Mouse (Mus musculus): Measurements from ENCODE around the gene Naa16. TPM values are rescaled to one million over a fixed set of nuclear protein-coding genes. Genes with fewer than 3 reads are reported as not detected.
A peak's percentile ranks its signal among the peaks of the same experiment; 100 is the strongest.

Naa16 gene
- polyA plus RNA-seq, 1 experiment, result 13.3 TPM

- no peak for DNase-seq (ENCODE audit: low spot score)
Observed at GRCm38 (mm10) chr14:79330944-79331561, 59.5 kb downstream of the Naa16 start.

DNA sequence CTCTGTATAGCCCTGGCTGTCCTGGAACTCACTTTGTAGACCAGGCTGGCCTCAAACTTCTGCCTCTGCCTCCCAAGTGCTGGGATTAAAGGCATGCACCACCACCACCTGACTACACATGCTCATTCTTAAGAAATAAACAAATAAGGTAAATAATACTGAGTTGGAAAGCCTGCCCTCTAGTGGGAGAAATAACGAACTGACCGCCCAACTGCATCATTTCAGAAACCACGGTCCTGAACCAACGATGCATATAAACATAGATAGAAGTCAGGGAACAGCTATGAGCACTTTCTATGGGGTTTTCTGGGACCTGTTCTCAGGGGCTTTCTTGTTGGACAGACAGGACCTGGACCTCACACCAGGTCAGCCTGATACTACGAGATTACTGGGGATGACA, 63.5 kb downstream of the Naa16 start:
- DNase-seq (ENCODE audit: low spot score), result no peak

GRCm38 (mm10) chr14:79324112-79324840, 66.3 kb downstream of the Naa16 start:
- no peak for DNase-seq (ENCODE audit: low spot score)

- DNase-seq (ENCODE audit: low spot score), result no peak
Observed at GRCm38 (mm10) chr14:79321881-79322280, 68.7 kb downstream of the Naa16 start.

DNA sequence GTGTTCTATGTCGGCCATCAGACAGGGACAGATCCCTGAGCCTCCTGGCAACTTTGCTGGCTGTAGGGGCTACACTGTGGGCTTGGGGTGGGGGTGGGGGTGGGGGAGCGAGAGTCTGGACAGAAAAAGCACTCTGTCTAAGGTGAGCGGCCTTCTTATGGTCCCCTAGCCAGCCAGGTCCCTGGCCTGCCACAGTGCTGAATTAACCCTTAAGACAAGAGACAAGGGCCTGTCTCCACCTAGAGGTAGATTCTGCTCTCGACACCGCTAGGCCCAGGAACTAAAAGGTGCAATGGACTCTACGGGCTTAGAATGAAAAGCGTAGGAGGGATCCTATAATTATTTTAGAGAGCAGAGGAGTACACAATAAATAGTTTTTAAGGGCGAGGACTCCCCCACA, 69.4 kb downstream of the Naa16 start:
- DNase-seq (ENCODE audit: low spot score), result no peak

DNA sequence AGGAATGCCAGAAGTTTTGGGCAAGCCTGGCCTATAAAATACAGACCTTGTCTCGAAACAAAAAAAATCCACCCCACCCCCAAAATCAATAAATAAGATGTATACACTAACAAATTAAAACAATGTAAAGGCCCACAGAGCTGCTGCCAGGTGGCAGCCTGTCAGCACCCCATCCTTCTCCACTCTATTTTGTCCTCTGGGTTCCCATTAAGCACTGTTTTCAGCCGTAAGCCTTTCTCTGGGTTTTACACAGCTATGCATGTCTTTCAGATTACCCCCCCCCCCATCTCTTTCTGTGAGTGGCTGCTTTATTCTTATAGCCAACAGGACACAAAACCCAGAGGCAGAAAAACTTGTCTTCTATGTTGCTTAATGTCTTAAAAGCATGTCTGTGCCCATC, 73.0 kb downstream of the Naa16 start:
- DNase-seq (ENCODE audit: low spot score), result no peak

GRCm38 (mm10) chr14:79315877-79316276, 74.7 kb downstream of the Naa16 start:
- DNase-seq (ENCODE audit: low spot score), result no peak

DNA sequence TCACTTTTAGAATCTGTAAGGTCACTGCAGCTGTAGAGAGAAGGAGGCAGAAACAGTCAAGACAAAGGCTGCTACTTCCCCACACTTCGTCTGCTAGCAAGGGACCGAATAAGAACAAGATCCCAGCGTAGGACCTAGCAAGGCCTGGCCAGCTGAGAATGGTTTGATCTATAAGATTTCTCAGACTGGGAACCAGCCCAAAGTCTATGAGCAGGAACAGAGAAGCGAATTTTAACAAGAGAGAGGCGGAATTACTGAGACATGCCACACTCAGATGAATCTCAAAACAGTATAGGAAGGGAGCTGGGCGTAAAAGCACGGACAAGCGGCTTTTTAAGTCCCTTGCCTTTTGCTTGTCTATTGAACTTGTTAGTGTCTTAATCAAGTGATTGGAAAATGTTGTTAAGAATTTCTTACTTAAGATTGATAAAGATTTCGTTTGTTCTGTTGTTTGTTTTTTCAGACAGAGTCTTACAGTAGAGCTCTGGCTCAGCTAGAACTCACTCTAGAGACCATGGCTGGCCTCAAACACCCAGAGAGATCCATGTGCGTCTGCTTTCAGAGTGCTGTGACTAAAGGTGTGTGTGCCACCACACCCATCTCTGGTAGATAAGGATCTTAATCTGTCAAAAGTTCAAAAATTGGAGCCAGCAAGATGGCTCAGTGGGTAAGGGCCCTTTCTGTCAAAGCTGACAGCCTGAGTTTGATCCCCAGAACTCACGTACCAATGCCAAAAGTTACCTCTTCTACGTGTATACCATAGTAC, 76.2 kb downstream of the Naa16 start:
- DNase-seq (ENCODE audit: low spot score), result no peak

- DNase-seq (ENCODE audit: low spot score), result no peak
Observed at GRCm38 (mm10) chr14:79313439-79314175, 77.0 kb downstream of the Naa16 start.

DNA sequence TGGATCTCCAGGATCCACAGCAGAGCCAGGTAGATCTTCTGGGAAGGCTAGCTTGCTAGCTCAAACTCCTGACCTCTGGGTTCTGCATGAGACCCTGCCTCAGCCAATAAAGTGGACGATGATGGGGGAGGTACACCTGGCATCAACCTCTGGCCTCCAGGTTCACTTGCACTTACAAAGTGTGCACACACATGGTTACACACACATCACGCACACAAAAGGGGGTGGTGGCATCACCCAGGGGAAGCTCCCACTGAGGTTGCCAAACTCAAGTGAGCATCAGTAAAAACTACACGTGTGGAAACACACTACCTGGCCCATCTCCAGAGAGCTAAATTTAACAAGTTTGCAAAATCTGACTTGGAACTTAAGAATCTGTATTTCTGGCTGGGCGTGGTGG, 77.9 kb downstream of the Naa16 start:
- DNase-seq (ENCODE audit: low spot score), result no peak

- DNase-seq (ENCODE audit: low spot score), result no peak
Observed at GRCm38 (mm10) chr14:79311918-79312454, 78.6 kb downstream of the Naa16 start.

DNA sequence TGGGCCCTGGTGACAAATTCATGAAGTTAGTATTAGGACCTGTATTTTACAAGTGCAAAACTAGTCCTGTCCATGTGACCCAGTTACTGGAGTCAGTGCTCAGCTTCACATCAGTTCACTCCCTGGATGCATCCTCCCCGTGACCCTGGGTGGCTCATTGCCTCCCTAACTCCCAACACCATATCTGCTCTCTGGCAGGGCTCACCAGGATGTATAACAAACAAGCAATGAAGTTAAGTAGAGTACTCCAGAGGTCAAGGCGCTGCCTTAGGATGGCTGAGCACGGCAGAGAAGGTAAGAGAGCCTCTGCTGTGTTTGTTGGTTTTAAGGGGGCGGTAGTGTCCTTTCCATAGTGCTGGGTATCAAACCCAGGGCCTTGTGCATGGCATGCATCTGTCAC, 81.5 kb downstream of the Naa16 start:
- DNase-seq (ENCODE audit: low spot score), result no peak

- no peak for DNase-seq (ENCODE audit: low spot score)
Observed at GRCm38 (mm10) chr14:79308364-79308763, 82.2 kb downstream of the Naa16 start.

DNA sequence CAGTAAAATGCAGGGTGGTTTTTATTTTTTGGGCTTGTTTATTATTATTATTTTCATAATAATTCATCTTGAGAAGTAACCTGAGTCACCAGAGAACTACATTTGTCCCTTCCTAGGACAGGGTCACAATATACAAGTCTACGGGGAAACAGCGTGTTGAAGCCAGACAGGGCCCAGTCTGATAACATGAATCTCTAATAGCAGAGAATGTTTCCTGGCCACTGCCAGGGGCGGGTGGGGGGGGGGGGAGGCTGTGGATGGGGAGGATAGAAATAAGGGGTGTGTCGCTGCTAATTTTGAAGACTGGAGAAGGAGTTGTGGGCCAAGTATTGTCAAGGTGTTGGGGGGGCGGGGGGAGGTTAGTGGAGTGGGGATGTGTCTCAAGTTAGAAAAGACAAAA, 82.7 kb downstream of the Naa16 start:
- DNase-seq (ENCODE audit: low spot score), result no peak

DNA sequence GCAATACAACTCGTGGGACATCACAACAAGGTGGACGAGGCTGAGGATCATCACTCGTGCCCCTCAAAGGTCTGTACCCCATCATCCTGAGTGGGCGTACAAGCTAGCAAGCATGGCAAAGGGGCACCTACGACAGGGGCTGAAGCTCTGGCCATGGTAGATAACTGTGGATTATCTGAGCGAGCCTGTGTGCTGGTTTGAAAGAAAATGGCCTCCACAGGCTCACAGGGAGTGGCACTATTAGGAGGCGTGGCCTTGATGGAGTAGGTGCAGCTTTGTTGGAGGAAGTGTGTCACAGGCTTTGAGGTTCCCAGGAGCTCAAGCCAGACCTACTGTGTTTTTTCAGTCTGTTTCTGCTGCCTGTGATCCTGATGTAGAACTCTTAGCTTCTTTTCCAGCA, 83.4 kb downstream of the Naa16 start:
- DNase-seq (ENCODE audit: low spot score), result no peak

GRCm38 (mm10) chr14:79304873-79305464, 85.6 kb downstream of the Naa16 start:
- DNase-seq (ENCODE audit: low spot score), result no peak

- DNase-seq (ENCODE audit: low spot score), result no peak
Observed at GRCm38 (mm10) chr14:79303150-79303549, 87.4 kb downstream of the Naa16 start.

GRCm38 (mm10) chr14:79301466-79301875, 89.1 kb downstream of the Naa16 start, which contains the start of gene Rgcc:
Gene Rgcc (minus strand): TSS chr14:79301645.
- DNase-seq (ENCODE audit: low spot score), result peak; percentile 82

GRCm38 (mm10) chr14:79300641-79301350, 89.8 kb downstream of the Naa16 start:
- DNase-seq (ENCODE audit: low spot score), result no peak

DNA sequence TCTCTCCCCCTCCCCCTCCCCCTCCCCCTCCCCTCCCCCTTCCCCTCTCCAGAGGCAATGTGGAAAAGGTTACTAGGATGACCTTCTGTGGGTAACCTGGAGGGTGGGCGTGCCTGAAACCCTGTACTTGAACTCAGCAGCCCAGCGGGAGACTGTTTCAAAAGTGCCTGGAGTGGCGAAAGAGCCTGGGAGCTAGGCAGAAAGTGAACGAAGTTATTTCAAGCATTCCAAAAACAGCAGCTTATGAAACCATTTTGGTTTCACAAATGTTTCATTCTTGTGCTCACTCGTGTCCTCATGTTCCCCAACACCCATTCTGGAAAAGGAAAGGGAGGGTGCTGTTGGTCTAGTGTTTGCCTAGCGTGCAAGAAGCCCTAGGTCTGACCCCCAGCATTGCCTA, 90.8 kb downstream of the Naa16 start:
- DNase-seq (ENCODE audit: low spot score), result no peak

- DNase-seq (ENCODE audit: low spot score), result no peak
Observed at GRCm38 (mm10) chr14:79299230-79299629, 91.3 kb downstream of the Naa16 start.

Measured in urinary bladder, adult 2 months (tissue).